In the genomic region with DNA sequence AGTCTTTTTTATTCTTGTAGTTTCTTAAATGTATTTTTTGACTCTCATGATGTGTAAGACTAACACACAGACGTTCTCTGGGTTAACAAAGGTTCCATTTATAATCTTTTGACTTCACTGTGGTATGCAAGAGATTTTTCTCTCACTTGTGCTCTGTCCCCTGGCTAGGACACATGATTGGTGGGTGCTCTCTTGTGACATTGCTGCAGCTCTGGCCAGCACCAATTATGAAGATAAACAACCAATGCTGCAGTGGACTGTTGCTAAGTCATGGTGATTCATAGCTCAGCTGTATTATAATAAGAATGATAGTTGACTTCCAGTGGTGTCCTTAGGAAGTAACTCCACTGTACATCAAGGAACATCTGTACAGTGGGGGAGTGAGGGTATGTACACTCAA, we compare ENCODE assay signal across 24 mouse cellular contexts.
DNase-seq lines count a peak whose midpoint lies in the region; ATAC-seq lines count a peak whose summit lies in the region.
"Had no signal": no experiment of that assay in that cellular context is flagged by ENCODE, and none has a peak within 500 bp of the region (broad histone marks: within the 10 kb centered on the region; RNA-seq: fewer than 3 reads in every experiment).

No protein-coding gene starts in this region.

- H3K4me1 ChIP-seq in heart, embryonic 13.5 days, result peaks cover 17% of the 10 kb centered on the region
- no peaks in the 10 kb centered on the region for H3K4me1 ChIP-seq in kidney, embryonic 16.5 days (ENCODE audit: insufficient read depth, low read length)
- H3K4me1 ChIP-seq: heart, embryonic 10.5 days had no signal

- DNase-seq in heart, postnatal 4 days, result no peak
- no peak for DNase-seq in kidney, adult 11 months
- DNase-seq in NIH3T3 (ENCODE audit: low read depth), result peak; percentile 11
- DNase-seq in kidney, postnatal 4 days, result peak; percentile 16 to 37
- DNase-seq in right cerebral cortex, postnatal 25 days, result no peak
- DNase-seq: B cell, adult 2 months; cerebellum, adult 2 months; cerebellum, postnatal 36 days; gastrocnemius, postnatal 25 days; layer of hippocampus, adult 9-11 months; left cerebral cortex, postnatal 4 days; liver; lung, postnatal 36 days; right cerebral cortex, postnatal 4 days; thymus, postnatal 14 days had no signal

- ATAC-seq in heart, embryonic 13.5 days (ENCODE audit: extremely low read depth, insufficient number of reproducible peaks, low FRiP score, low TSS enrichment), result no peak
- peak; percentile 57 for ATAC-seq in kidney, embryonic 16.5 days (ENCODE audit: low FRiP score, low TSS enrichment)
- no peak for ATAC-seq in megakaryocyte, adult 5-6 weeks (ENCODE audit: poor library complexity, severe bottlenecking)
- ATAC-seq: forebrain, embryonic 14.5 days; hindbrain, postnatal 0 days had no signal

- 11% methylated on average over 1 of the region's 1 CpGs for WGBS in heart, embryonic 13.5 days
- 39% methylated on average over 1 of the region's 1 CpGs for WGBS in kidney, embryonic 16.5 days

- H3K4me2 ChIP-seq in heart, embryonic 13.5 days, result no peak overlapping the region
- no peak overlapping the region for H3K4me2 ChIP-seq in kidney, embryonic 16.5 days (replicated peaks; ENCODE audit: low read depth, low read length)

- H3K27me3 ChIP-seq in heart, embryonic 13.5 days (replicated peaks), result no peaks in the 10 kb centered on the region
- no peaks in the 10 kb centered on the region for H3K27me3 ChIP-seq in kidney, embryonic 16.5 days (ENCODE audit: insufficient read depth, low read length)

- peak overlapping the region; percentile 54; the same call in 1 of the 2 replicates for H3K27ac ChIP-seq in heart, embryonic 13.5 days (replicated peaks)
- no peak overlapping the region for H3K27ac ChIP-seq in kidney, embryonic 16.5 days (ENCODE audit: low read length)
- H3K27ac ChIP-seq: heart, embryonic 10.5 days; hindbrain, postnatal 0 days; left cerebral cortex, adult 2 months; midbrain, embryonic 10.5 days had no signal

- H3K9ac ChIP-seq in heart, embryonic 13.5 days, result no peak overlapping the region
- H3K9ac ChIP-seq in kidney, embryonic 16.5 days (replicated peaks; ENCODE audit: low read length), result no peak overlapping the region

- no peaks in the 10 kb centered on the region for H3K9me3 ChIP-seq in heart, embryonic 13.5 days
- no peaks in the 10 kb centered on the region for H3K9me3 ChIP-seq in kidney, embryonic 16.5 days (ENCODE audit: low read length)
- H3K9me3 ChIP-seq: heart, embryonic 10.5 days; midbrain, embryonic 10.5 days had no signal

- no peak overlapping the region for H3K4me3 ChIP-seq in heart, embryonic 13.5 days
- H3K4me3 ChIP-seq in kidney, embryonic 16.5 days (ENCODE audit: low read length), result no peak overlapping the region
- H3K4me3 ChIP-seq: erythroblast, embryonic 14.5 days; heart, embryonic 10.5 days; left cerebral cortex, adult 2 months; midbrain, embryonic 10.5 days had no signal

- H3K36me3 ChIP-seq in heart, embryonic 13.5 days, result no peaks in the 10 kb centered on the region
- no peaks in the 10 kb centered on the region for H3K36me3 ChIP-seq in kidney, embryonic 16.5 days (ENCODE audit: insufficient read depth, low read length)
- H3K36me3 ChIP-seq: heart, embryonic 10.5 days; midbrain, embryonic 10.5 days had no signal

Comparison
In these comparisons a context has a peak if more than half of its experiments do, and no peak if none do; other contexts are left out.
1. DNase-seq: peak in NIH3T3 (single experiment) and kidney, postnatal 4 days (2 of 2); none in heart, postnatal 4 days (single experiment), kidney, adult 11 months (single experiment) and right cerebral cortex, postnatal 25 days (single experiment).